Mouse (Mus musculus) layer of hippocampus, adult 9-11 months (tissue): ENCODE data around the gene Zfp69.

Experiments used
- DNase-seq: peaks from one replicate; pipeline ENCODE4 v3.0.0; 2022

Gene Zfp69

GRCm38 (mm10) chr4:120924554-120925299 lies 26.8 kb downstream of the Zfp69 start, which contains the start of gene Exo5:
Gene Exo5, minus strand, starts transcription at chr4:120925017.
- DNase-seq: peak; percentile 93

- no peak for DNase-seq
Observed at GRCm38 (mm10) chr4:120921461-120921860, 30.0 kb downstream of the Zfp69 start.

- no peak for DNase-seq
Observed at GRCm38 (mm10) chr4:120914501-120914900, 37.0 kb downstream of the Zfp69 start.

GRCm38 (mm10) chr4:120913861-120914260 lies 37.6 kb downstream of the Zfp69 start:
- DNase-seq: no peak

- no peak for DNase-seq
Observed at GRCm38 (mm10) chr4:120913443-120913842, 38.1 kb downstream of the Zfp69 start.

- DNase-seq: no peak
Observed at GRCm38 (mm10) chr4:120912866-120913265, 38.6 kb downstream of the Zfp69 start.

- DNase-seq: no peak
Observed at GRCm38 (mm10) chr4:120911086-120911485, 40.4 kb downstream of the Zfp69 start.

GRCm38 (mm10) chr4:120909558-120910150 lies 41.8 kb downstream of the Zfp69 start:
- DNase-seq: no peak

GRCm38 (mm10) chr4:120905644-120906043 lies 45.9 kb downstream of the Zfp69 start:
- no peak for DNase-seq

GRCm38 (mm10) chr4:120904533-120904932 lies 47.0 kb downstream of the Zfp69 start:
- DNase-seq: no peak

- DNase-seq: no peak
Observed at GRCm38 (mm10) chr4:120895810-120896584, 55.5 kb downstream of the Zfp69 start.

GRCm38 (mm10) chr4:120895226-120895625 lies 56.3 kb downstream of the Zfp69 start:
- no peak for DNase-seq

GRCm38 (mm10) chr4:120894584-120894983 lies 56.9 kb downstream of the Zfp69 start:
- no peak for DNase-seq

GRCm38 (mm10) chr4:120893656-120894401 lies 57.7 kb downstream of the Zfp69 start:
- DNase-seq: no peak

GRCm38 (mm10) chr4:120892516-120892915 lies 59.0 kb downstream of the Zfp69 start:
- DNase-seq: no peak

GRCm38 (mm10) chr4:120891960-120892359 lies 59.5 kb downstream of the Zfp69 start:
- no peak for DNase-seq

GRCm38 (mm10) chr4:120890754-120891440 lies 60.6 kb downstream of the Zfp69 start:
- no peak for DNase-seq

GRCm38 (mm10) chr4:120888884-120889283 lies 62.6 kb downstream of the Zfp69 start:
- DNase-seq: no peak

- DNase-seq: peak; percentile 30
Observed at GRCm38 (mm10) chr4:120887381-120888112, 64.0 kb downstream of the Zfp69 start.

GRCm38 (mm10) chr4:120886811-120887210 lies 64.7 kb downstream of the Zfp69 start:
- no peak for DNase-seq

GRCm38 (mm10) chr4:120886131-120886530 lies 65.4 kb downstream of the Zfp69 start:
- DNase-seq: no peak
